In the genomic region with DNA sequence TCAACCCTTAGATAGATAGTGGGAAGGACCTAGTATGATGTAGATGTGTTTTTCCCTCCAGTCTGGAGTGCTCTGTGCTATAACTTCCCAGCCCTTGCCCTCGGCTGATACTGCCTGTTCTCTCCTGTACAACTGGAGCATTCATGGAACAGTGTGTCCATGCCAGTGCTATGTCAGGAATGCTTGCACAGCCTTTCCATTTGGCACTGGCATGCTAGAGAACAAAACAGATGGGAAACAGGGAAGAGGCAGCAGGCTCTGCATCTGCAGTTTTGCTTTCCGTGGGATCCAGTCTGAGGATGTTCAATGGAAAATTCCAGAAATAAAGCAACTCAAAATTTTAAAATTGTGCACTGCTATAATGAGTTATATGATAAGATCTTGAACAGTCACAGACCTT, we compare ENCODE assay signal across 9 mouse cellular contexts. TPM values are rescaled to one million over a fixed set of nuclear protein-coding genes. Genes with fewer than 3 reads are reported as not detected.
DNase-seq lines count a peak whose midpoint lies in the region.
"Had no signal": no experiment of that assay in that cellular context is flagged by ENCODE, and none has a peak within 500 bp of the region (broad histone marks: within the 10 kb centered on the region; RNA-seq: fewer than 3 reads in every experiment).

No protein-coding gene starts in this region.

- peak; percentile 87 for DNase-seq in right cerebral cortex, adult 18-20 months
- no peak for DNase-seq in right cerebral cortex, postnatal 4 days
- DNase-seq in heart, adult 8-10 months (ENCODE audit: low spot score): peak; percentile 72
- peak; percentile 67 to 91 for DNase-seq in layer of hippocampus, postnatal 14 days (ENCODE audit: low spot score in 2 of 2)
- peak; percentile 89 for DNase-seq in telencephalon, adult 2 months (ENCODE audit: low read depth, low spot score)
- DNase-seq in ovary, postnatal 14 days (ENCODE audit: low spot score): no peak
- DNase-seq in spleen, postnatal 4 days (ENCODE audit: low spot score in 2 of 2): no peak
- no peak for DNase-seq in thymus, postnatal 25 days
- DNase-seq: lung, embryonic 14.5 days had no signal

RNA-seq across cellular contexts. Expression of a gene that starts 33.5 kb away (rescaled TPM):
- total RNA-seq in heart, adult 8-10 months (2022): 10 to 100 TPM; 21.3 to 34.4 (median 25.8) TPM
- 100 to 1,000 TPM; 118 to 125 TPM for total RNA-seq in layer of hippocampus, postnatal 14 days (2021)

RNA-seq across cellular contexts. Expression of a gene that starts 49.5 kb away (rescaled TPM):
- total RNA-seq in heart, adult 8-10 months (2022): under 1 TPM; 0.53 to 0.91 (median 0.77) TPM
- total RNA-seq in layer of hippocampus, postnatal 14 days (2021): 10 to 100 TPM; 80.3 to 85.9 TPM

Comparison
In these comparisons a context has a peak if more than half of its experiments do, and no peak if none do; other contexts are left out.
1. DNase-seq: peak in right cerebral cortex, adult 18-20 months (single experiment), heart, adult 8-10 months (single experiment), layer of hippocampus, postnatal 14 days (2 of 2) and telencephalon, adult 2 months (single experiment); none in right cerebral cortex, postnatal 4 days (single experiment), ovary, postnatal 14 days (single experiment), spleen, postnatal 4 days (0 of 2) and thymus, postnatal 25 days (single experiment).
2. RNA of a gene that starts 49.5 kb away (total RNA-seq): 80.3 to 85.9 TPM in layer of hippocampus, postnatal 14 days; 0.53 to 0.91 TPM in heart, adult 8-10 months; every median in the first group is over 10 times any median in the second.